Mouse (Mus musculus) intestine, postnatal 0 days (tissue): ENCODE measurements around the gene Dnlz. TPM values are rescaled to one million over a fixed set of nuclear protein-coding genes. Genes with fewer than 3 reads are reported as not detected.

Source experiments
- ATAC-seq: fragments of 200-750 bp; cut with Nextera tagmentation; 2 replicates; pipeline ENCODE4 v1.8.0; 2017; ENCODE audit warnings: mild to moderate bottlenecking, moderate TSS enrichment, moderate library complexity
- H3K27ac ChIP-seq: fragments of 300-500 bp; sonication (generic); 2 replicates; pipeline ENCODE4 v1.5.1; 2014; ENCODE audit warnings: mild to moderate bottlenecking, low read depth, low read length, moderate library complexity
- H3K27me3 ChIP-seq: fragments of 300-500 bp; sonication (generic); replicated peaks from 2 replicates; pipeline ENCODE4 v1.6.1; 2014; ENCODE audit warnings: low read length, mixed read lengths; ENCODE audit not compliant: control insufficient read depth, insufficient read depth
- H3K36me3 ChIP-seq: fragments of 300-500 bp; sonication (generic); 2 replicates; pipeline ENCODE4 v1.6.1; 2014; ENCODE audit warnings: mild to moderate bottlenecking, moderate library complexity; ENCODE audit not compliant: control insufficient read depth, insufficient read depth
- H3K4me1 ChIP-seq: fragments of 300-500 bp; sonication (generic); replicated peaks from 2 replicates; pipeline ENCODE4 v1.6.1; 2014; ENCODE audit warnings: antibody characterized with exemption, low read length, mixed read lengths; ENCODE audit not compliant: control insufficient read depth, insufficient read depth
- H3K4me2 ChIP-seq: fragments of 300-500 bp; sonication (generic); replicated peaks from 2 replicates; pipeline ENCODE4 v1.6.1; 2014; ENCODE audit warnings: low read depth, mild to moderate bottlenecking, moderate library complexity
- H3K4me3 ChIP-seq: fragments of 300-500 bp; sonication (generic); 2 replicates; pipeline ENCODE4 v1.5.1; 2014; ENCODE audit warnings: low read depth, low read length
- H3K9ac ChIP-seq: fragments of 300-500 bp; sonication (generic); 2 replicates; pipeline ENCODE4 v1.6.1; 2014; ENCODE audit warnings: mild to moderate bottlenecking, low read depth, low read length
- H3K9me3 ChIP-seq: fragments of 300-500 bp; sonication (generic); 2 replicates; pipeline ENCODE4 v1.6.1; 2016; ENCODE audit warnings: mixed run types; ENCODE audit not compliant: control insufficient read depth
- CTCF ChIP-seq: sonication (generic); IDR thresholded peaks from 2 replicates; pipeline ENCODE4 v1.5.1; 2016; ENCODE audit warnings: low read depth, mild to moderate bottlenecking, control low read depth, antibody characterized with exemption, moderate library complexity
- WGBS: fragments of 180-500 bp; shearing (Covaris S2); extraction: QIAGEN DNeasy Blood & Tissue Kit; methylation state at CpG from one replicate; pipeline ENCODE4 v1.1.7; 2014; 5-methylcytosine and 5-hydroxymethylcytosine counted together
- polyA plus RNA-seq: library from polyadenylated mRNA; unstranded; fragments of >200 nt; fragmentation: Nextera tagmentation; extraction: Ambion mirVana; gene quantifications from 2 replicates; pipeline ENCODE4 v1.2.1, GENCODE M21; 2015

Dnlz gene
- polyA plus RNA-seq, 1 experiment from 2014 or later, result 17.0 TPM

DNA sequence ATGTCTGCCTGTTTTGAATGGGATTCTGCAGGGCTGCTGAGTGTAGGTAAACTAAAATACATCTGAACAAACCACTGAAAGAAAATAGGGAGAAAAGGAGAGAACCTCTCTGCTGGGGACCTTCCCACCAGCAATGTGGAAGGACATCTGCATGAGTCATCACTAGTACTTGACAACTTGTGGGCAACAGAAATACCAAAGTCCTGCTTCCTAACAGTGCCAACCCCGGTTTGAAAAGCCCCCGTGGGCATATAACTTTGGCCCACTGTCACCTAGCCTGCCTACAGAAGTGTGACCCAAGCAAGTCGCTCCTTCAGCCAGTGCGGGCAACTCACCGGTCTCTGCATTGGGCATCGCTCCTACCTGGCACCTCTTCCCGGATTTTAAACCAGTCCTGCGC is 20.5 kb upstream of the Dnlz start:
- H3K27ac ChIP-seq, result no peak overlapping the region; the same call in 1 of the 2 replicates
- H3K4me1 ChIP-seq, result no peaks in the 10 kb centered on the region
- WGBS, result 96% methylated on average over 8 of the region's 8 CpGs
- no peaks in the 10 kb centered on the region for H3K27me3 ChIP-seq
- no peak overlapping the region for H3K9ac ChIP-seq
- no peak overlapping the region for H3K4me2 ChIP-seq
- no peak for ATAC-seq
- H3K4me3 ChIP-seq, result no peak overlapping the region
- no peak for TF ChIP-seq CTCF
- H3K9me3 ChIP-seq, result no peaks in the 10 kb centered on the region
- peaks cover 79% of the 10 kb centered on the region for H3K36me3 ChIP-seq

DNA sequence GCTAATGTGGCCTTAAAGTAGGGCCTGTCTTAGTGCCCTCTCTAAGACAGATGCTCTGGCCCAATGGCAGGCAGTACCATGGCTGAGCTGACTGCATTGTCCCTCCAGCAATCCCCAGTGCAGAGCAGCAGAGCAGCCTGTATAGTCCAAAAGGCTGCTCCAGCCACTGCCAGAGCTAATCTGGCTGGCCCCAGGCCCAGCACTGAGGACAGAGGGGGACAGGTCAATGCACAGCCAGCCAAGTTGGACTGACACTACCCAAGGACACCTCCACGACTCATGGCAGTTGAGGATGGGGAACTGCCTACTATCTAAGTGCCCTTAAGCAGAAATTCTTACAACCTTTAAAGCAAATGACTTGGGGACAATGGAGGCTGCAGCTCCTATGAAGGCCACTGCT is 16.7 kb upstream of the Dnlz start:
- no peaks in the 10 kb centered on the region for H3K9me3 ChIP-seq
- no peak for TF ChIP-seq CTCF
- H3K9ac ChIP-seq, result no peak overlapping the region
- no peaks in the 10 kb centered on the region for H3K27me3 ChIP-seq
- no peak for ATAC-seq
- H3K36me3 ChIP-seq, result peaks cover 75% of the 10 kb centered on the region
- no peak overlapping the region for H3K4me3 ChIP-seq
- H3K27ac ChIP-seq, result no peak overlapping the region
- H3K4me1 ChIP-seq, result no peaks in the 10 kb centered on the region
- H3K4me2 ChIP-seq, result no peak overlapping the region
- WGBS, result 91% methylated on average over 1 of the region's 1 CpGs

DNA sequence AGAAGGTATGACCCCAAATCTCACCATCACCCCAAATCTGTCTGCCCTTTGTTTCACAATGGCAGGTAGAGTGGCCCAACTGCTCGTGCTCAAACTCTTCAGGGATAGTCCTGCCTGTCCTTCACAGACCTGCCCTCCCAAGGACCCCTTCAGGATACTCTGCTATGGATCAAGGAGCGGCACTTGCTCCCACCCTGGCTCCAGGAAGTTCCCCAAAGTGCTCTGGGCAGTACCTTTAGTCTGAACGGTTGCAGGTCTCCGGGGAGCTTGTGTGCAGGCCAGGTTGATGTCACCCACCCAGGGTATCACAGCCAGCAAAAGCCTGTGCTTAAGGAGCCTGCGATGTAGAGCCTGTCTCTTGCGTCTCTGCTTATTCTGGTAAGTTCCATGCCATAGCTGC is 16.0 kb upstream of the Dnlz start:
- no peak overlapping the region for H3K4me3 ChIP-seq
- no peaks in the 10 kb centered on the region for H3K9me3 ChIP-seq
- 92% methylated on average over 6 of the region's 6 CpGs for WGBS
- no peak for TF ChIP-seq CTCF
- H3K4me1 ChIP-seq, result no peaks in the 10 kb centered on the region
- no peak overlapping the region for H3K4me2 ChIP-seq
- peaks cover 68% of the 10 kb centered on the region for H3K36me3 ChIP-seq
- no peaks in the 10 kb centered on the region for H3K27me3 ChIP-seq
- no peak overlapping the region for H3K27ac ChIP-seq
- no peak for ATAC-seq
- no peak overlapping the region for H3K9ac ChIP-seq

DNA sequence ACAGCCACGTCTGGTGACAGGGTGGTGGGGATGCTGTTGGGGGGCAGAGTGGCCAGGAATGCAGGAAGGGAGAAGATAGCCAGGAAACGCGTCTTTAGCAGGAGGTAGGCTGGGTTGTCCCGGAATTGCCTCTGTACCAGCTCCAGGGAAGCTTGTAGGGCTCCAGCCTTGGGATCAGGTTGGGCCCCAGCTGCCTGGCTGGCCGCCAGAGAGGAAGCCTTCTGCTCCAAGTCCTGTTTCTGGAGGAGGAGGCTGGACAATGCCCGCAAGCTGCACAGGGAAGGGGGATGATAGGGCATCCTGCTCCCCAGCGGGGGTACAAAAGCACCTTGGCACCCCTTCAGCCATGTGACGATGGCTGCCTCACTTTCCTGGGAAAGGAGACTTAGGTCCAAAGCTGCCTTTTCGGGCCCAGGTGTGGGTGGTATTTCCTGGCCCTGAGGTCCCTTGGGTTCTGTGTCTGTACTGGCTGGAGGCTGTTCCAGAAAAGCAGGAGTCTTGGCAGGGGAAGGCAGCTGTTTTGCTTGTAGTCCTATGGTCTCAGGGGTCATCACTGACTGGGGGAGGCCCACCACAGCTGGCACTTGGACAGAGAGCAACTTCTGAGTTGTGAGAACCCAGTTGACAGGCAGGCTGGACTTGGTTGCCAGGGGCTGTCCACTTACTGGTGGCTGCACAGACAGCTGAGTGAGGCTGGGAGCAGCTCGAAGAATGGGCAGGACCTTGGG is 13.0 kb upstream of the Dnlz start:
- H3K9ac ChIP-seq, result no peak overlapping the region; the same call in 1 of the 2 replicates
- WGBS, result 76% methylated on average over 10 of the region's 10 CpGs

DNA sequence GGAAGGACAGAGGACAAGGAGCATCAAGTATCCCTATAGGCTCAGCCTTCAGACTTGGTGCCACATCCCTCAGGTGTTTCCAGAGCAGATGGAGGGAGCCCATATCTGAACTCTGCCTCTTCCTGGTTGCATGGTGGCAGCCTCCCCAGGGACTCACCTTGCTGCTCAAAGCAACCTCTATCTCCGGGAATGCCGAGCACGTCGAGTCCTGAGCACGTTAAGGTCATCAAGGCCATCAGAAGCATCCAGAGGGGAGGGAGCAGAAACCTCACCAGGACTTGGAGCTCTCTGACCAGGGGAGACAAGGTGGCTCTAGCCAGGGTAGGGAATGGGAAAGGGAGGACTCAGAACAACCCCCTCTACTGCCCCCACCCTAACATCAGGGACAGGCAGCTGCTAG is 11.6 kb upstream of the Dnlz start:
- Histone ChIP-seq H3K4me1 (no peaks in the 10 kb centered on the region), H3K9ac (no peak overlapping the region), H3K4me2 (no peak overlapping the region), H3K27me3 (no peaks in the 10 kb centered on the region), H3K9me3 (no peaks in the 10 kb centered on the region), H3K27ac (no peak overlapping the region), H3K4me3 (no peak overlapping the region), H3K36me3 (peaks cover 30% of the 10 kb centered on the region)
- ATAC-seq, result no peak
- WGBS, result 46% methylated on average over 5 of the region's 5 CpGs
- TF ChIP-seq CTCF, result no peak

More for the DNA sequence above, 13.0 kb upstream of the Dnlz start:
- ATAC-seq, result no peak
- Histone ChIP-seq H3K9me3 (no peaks in the 10 kb centered on the region), H3K27me3 (no peaks in the 10 kb centered on the region), H3K4me3 (no peak overlapping the region), H3K4me1 (no peaks in the 10 kb centered on the region), H3K27ac (no peak overlapping the region), H3K4me2 (no peak overlapping the region), H3K36me3 (peaks cover 43% of the 10 kb centered on the region)
- no peak for TF ChIP-seq CTCF

DNA sequence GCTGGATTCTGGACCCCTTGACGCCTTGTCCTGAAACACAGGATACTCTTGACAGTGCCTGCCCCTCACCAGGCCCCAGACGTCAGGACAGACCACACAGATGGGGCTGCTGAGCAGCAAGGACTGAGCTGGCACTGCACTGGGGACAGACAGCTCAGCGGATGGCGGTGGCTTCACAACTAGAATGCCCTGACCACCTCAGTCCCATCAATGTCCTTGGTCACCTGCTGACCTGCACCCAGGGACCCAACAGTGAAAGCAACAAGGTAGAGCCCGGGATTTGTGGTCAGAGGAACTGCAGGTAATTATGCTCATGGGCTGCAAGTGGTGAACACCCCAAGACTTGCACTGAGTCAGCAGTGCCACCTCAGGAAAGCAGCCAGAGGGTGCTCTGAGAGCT is 11.1 kb upstream of the Dnlz start:
- H3K4me2 ChIP-seq, result no peak overlapping the region
- H3K9ac ChIP-seq, result no peak overlapping the region
- peaks cover 25% of the 10 kb centered on the region for H3K36me3 ChIP-seq
- H3K4me1 ChIP-seq, result no peaks in the 10 kb centered on the region
- no peaks in the 10 kb centered on the region for H3K27me3 ChIP-seq
- no peak overlapping the region for H3K4me3 ChIP-seq
- no peak overlapping the region for H3K27ac ChIP-seq
- no peak for TF ChIP-seq CTCF
- 90% methylated on average over 5 of the region's 5 CpGs for WGBS
- ATAC-seq, result no peak
- H3K9me3 ChIP-seq, result no peaks in the 10 kb centered on the region
